Mouse (Mus musculus): ENCODE measurements around the gene Olfr536. TPM values are rescaled to one million over a fixed set of nuclear protein-coding genes. Genes with fewer than 3 reads are reported as not detected.
"Not testable (repeated sequence)": the region's sequence is repeated elsewhere in the genome, so short reads cannot be mapped to it uniquely, and the experiment has no call there.

The Olfr536 gene
- polyA plus RNA-seq (2011; ENCODE audit: insufficient read depth, insufficient read length, low read depth, missing spikeins) = 0.23 TPM in 1 of 2 replicates, not detected in the other

DNA sequence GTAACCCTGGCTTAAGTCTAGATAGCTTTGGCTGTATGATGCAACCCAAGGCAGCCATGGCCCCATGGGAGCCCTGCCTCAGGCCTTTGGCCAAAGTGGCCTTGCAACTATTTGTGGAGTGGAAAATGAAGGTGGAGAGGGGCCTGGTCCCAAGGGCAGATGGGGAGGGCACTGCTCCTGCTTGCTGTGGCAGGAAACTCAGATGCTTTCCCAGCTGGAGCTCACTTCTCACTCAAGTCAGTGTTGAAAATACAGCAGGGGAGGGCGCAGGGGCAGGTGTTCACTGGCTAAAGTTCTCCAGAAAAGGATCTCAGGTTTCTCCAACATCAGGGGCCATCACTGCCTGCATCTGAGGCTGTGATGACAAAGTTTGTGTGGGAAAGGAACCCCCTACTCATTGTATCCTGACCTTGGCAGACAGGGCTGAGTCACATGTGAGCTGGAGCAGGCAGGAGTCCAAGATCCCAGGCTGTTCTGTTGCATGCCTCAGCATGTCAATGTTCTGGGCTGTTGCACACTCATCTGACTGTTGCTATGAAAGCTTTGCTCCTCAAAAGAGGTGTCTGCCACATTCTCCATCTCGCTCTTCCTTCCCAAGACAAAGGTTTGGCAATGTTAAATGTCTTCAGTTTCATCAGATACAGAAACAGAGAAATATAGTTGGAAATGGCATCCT is at the start of gene Olfr536:
Gene Olfr536, minus strand, starts transcription at position 51 of the 676 bp plus-strand sequence.
- H3K27me3 ChIP-seq (ENCODE audit: control insufficient read depth, insufficient read depth, low read length, poor library complexity, severe bottlenecking); H3K9me3 ChIP-seq (replicated peaks; ENCODE audit: control insufficient read depth, insufficient read depth, low read length, poor library complexity, severe bottlenecking); H3K4me3 ChIP-seq (ENCODE audit: low read depth, low read length); H3K27ac ChIP-seq (ENCODE audit: insufficient read depth, low read length); H3K9ac ChIP-seq (ENCODE audit: low read depth, poor library complexity, severe bottlenecking); H3K36me3 ChIP-seq (ENCODE audit: control insufficient read depth, insufficient read depth, low read length, poor library complexity, severe bottlenecking); H3K4me1 ChIP-seq (ENCODE audit: control insufficient read depth, insufficient read depth, low read length): not testable (repeated sequence)

DNA sequence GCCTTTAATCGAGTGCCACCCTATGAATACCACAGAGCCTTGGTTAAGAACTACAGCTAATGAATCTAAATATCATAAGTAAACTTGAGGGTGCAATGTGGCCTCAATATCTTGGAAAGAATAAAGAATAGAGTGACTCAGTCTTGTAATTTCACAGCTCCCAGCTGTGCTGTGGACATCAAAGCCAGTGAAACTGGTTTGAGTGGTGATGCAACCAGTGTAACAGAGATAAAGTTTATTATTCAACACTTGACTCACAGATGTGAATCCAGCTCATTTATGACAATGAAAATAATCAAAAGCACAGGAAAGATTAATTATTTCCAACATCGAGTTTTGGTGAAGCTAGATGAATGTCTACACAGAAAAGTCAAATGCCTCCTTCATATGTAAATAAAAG is 32.5 kb upstream of the Olfr536 start:
- Histone ChIP-seq H3K27me3 (ENCODE audit: control insufficient read depth, insufficient read depth, low read length, poor library complexity, severe bottlenecking) (no peaks in the 10 kb centered on the region), H3K36me3 (ENCODE audit: control insufficient read depth, insufficient read depth, low read length, poor library complexity, severe bottlenecking) (no peaks in the 10 kb centered on the region), H3K4me3 (ENCODE audit: low read depth, low read length) (no peak overlapping the region), H3K27ac (ENCODE audit: insufficient read depth, low read length) (no peak overlapping the region), H3K4me1 (ENCODE audit: control insufficient read depth, insufficient read depth, low read length) (no peaks in the 10 kb centered on the region), H3K9me3 (replicated peaks; ENCODE audit: control insufficient read depth, insufficient read depth, low read length, poor library complexity, severe bottlenecking) (no peaks in the 10 kb centered on the region), H3K9ac (ENCODE audit: low read depth, poor library complexity, severe bottlenecking) (no peak overlapping the region)
- TF ChIP-seq POLR2A (IDR thresholded peaks at IDR 0.05; ENCODE audit: insufficient read depth, low read length) (no peak), EP300 (IDR thresholded peaks at IDR 0.05; ENCODE audit: insufficient read depth, low read depth, low read length) (no peak), CTCF (IDR thresholded peaks at IDR 0.05; ENCODE audit: low read depth, low read length) (no peak)

DNA sequence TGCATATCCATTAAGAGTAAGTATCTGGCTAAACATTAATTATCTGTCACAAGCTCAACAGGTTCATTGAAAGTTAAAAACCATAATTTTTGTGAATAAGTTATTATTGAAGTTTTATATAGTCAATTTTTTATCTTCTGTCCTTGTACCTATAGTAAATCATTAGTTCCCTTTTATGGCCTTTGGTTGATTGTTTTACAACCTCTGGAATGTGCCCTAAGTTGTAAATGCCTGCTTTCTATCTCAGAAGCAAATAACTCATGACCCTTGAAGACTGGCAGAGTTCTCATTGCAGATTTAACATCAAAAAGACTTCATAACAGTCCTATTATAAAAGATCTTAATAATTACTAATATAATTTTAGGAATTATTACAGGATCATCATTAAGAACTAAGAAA is 12.5 kb downstream of the Olfr536 start:
- no peak overlapping the region for H3K4me3 ChIP-seq (ENCODE audit: low read depth, low read length)
- H3K4me1 ChIP-seq (ENCODE audit: control insufficient read depth, insufficient read depth, low read length) = no peaks in the 10 kb centered on the region
- no peak overlapping the region for H3K9ac ChIP-seq (ENCODE audit: low read depth, poor library complexity, severe bottlenecking)
- TF ChIP-seq POLR2A (IDR thresholded peaks at IDR 0.05; ENCODE audit: insufficient read depth, low read length) (no peak), CTCF (IDR thresholded peaks at IDR 0.05; ENCODE audit: low read depth, low read length) (no peak), EP300 (IDR thresholded peaks at IDR 0.05; ENCODE audit: insufficient read depth, low read depth, low read length) (no peak)
- no peaks in the 10 kb centered on the region for H3K36me3 ChIP-seq (ENCODE audit: control insufficient read depth, insufficient read depth, low read length, poor library complexity, severe bottlenecking)
- H3K27ac ChIP-seq (ENCODE audit: insufficient read depth, low read length) = no peak overlapping the region
- no peaks in the 10 kb centered on the region for H3K9me3 ChIP-seq (replicated peaks; ENCODE audit: control insufficient read depth, insufficient read depth, low read length, poor library complexity, severe bottlenecking)
- H3K27me3 ChIP-seq (ENCODE audit: control insufficient read depth, insufficient read depth, low read length, poor library complexity, severe bottlenecking) = no peaks in the 10 kb centered on the region

DNA sequence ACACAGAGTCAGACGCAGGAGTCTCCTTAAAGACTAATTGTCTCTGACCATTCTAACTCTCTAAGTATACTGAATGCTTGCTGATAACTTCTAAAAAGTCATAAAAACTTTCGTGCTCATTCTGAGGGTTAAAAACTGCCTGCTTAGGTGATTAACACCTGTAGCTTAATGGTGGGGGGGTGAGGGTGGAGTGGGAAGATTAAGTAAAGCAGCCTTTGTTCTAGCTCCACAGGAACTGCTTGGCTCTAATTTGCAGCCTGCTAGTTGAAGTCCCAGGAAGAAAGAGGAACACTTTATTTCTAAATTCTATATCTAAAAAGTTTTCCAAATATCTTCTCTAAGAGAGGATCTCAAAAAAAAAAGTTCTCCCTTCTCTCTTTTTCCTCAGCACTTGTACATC is 13.0 kb downstream of the Olfr536 start:
- no peaks in the 10 kb centered on the region for H3K9me3 ChIP-seq (replicated peaks; ENCODE audit: control insufficient read depth, insufficient read depth, low read length, poor library complexity, severe bottlenecking)
- H3K27me3 ChIP-seq (ENCODE audit: control insufficient read depth, insufficient read depth, low read length, poor library complexity, severe bottlenecking) = no peaks in the 10 kb centered on the region
- no peak overlapping the region for H3K9ac ChIP-seq (ENCODE audit: low read depth, poor library complexity, severe bottlenecking)
- TF ChIP-seq EP300 (IDR thresholded peaks at IDR 0.05; ENCODE audit: insufficient read depth, low read depth, low read length) (no peak), CTCF (IDR thresholded peaks at IDR 0.05; ENCODE audit: low read depth, low read length) (no peak), POLR2A (IDR thresholded peaks at IDR 0.05; ENCODE audit: insufficient read depth, low read length) (no peak)
- no peak overlapping the region for H3K4me3 ChIP-seq (ENCODE audit: low read depth, low read length)
- no peak overlapping the region for H3K27ac ChIP-seq (ENCODE audit: insufficient read depth, low read length)
- no peaks in the 10 kb centered on the region for H3K4me1 ChIP-seq (ENCODE audit: control insufficient read depth, insufficient read depth, low read length)
- H3K36me3 ChIP-seq (ENCODE audit: control insufficient read depth, insufficient read depth, low read length, poor library complexity, severe bottlenecking) = no peaks in the 10 kb centered on the region

- TF ChIP-seq POLR2A (IDR thresholded peaks at IDR 0.05; ENCODE audit: insufficient read depth, low read length) (no peak), CTCF (IDR thresholded peaks at IDR 0.05; ENCODE audit: low read depth, low read length) (no peak)
- Histone ChIP-seq H3K9ac (ENCODE audit: low read depth, poor library complexity, severe bottlenecking) (no peak overlapping the region), H3K27ac (ENCODE audit: insufficient read depth, low read length) (no peak overlapping the region), H3K9me3 (replicated peaks; ENCODE audit: control insufficient read depth, insufficient read depth, low read length, poor library complexity, severe bottlenecking) (no peaks in the 10 kb centered on the region), H3K4me3 (ENCODE audit: low read depth, low read length) (no peak overlapping the region), H3K27me3 (ENCODE audit: control insufficient read depth, insufficient read depth, low read length, poor library complexity, severe bottlenecking) (no peaks in the 10 kb centered on the region), H3K36me3 (ENCODE audit: control insufficient read depth, insufficient read depth, low read length, poor library complexity, severe bottlenecking) (no peaks in the 10 kb centered on the region), H3K4me1 (ENCODE audit: control insufficient read depth, insufficient read depth, low read length) (no peaks in the 10 kb centered on the region)
These were observed 18.2 kb downstream of the Olfr536 start for GRCm38 (mm10) chr7:140488981-140489380.

GRCm38 (mm10) chr7:140483916-140484315 is 23.3 kb downstream of the Olfr536 start, which contains the start of gene Olfr535:
TSS of gene Olfr535 (plus strand) at chr7:140484216.
- Histone ChIP-seq H3K36me3 (ENCODE audit: control insufficient read depth, insufficient read depth, low read length, poor library complexity, severe bottlenecking) (no peaks in the 10 kb centered on the region), H3K4me1 (ENCODE audit: control insufficient read depth, insufficient read depth, low read length) (no peaks in the 10 kb centered on the region), H3K9me3 (replicated peaks; ENCODE audit: control insufficient read depth, insufficient read depth, low read length, poor library complexity, severe bottlenecking) (no peaks in the 10 kb centered on the region), H3K9ac (ENCODE audit: low read depth, poor library complexity, severe bottlenecking) (no peak within 1 kb of the TSS), H3K27ac (ENCODE audit: insufficient read depth, low read length) (no peak within 1 kb of the TSS), H3K27me3 (ENCODE audit: control insufficient read depth, insufficient read depth, low read length, poor library complexity, severe bottlenecking) (no peaks in the 10 kb centered on the region), H3K4me3 (ENCODE audit: low read depth, low read length) (no peak within 1 kb of the TSS)
- no peak for TF ChIP-seq POLR2A (IDR thresholded peaks at IDR 0.05; ENCODE audit: insufficient read depth, low read length)
- TF ChIP-seq EP300 (IDR thresholded peaks at IDR 0.05; ENCODE audit: insufficient read depth, low read depth, low read length) = no peak
- no peak for TF ChIP-seq CTCF (IDR thresholded peaks at IDR 0.05; ENCODE audit: low read depth, low read length)
